Mouse (Mus musculus) small intestine, adult 2 months (tissue): ENCODE measurements around the gene Ttc28.

Experiments used
- CTCF ChIP-seq: fragments of 200-500 bp; IDR thresholded peaks from 2 replicates; pipeline ENCODE4 v1.5.1; 2012; ENCODE audit warnings: low read depth, mild to moderate bottlenecking, control low read depth, inconsistent platforms, low read length, moderate library complexity, mixed read lengths; ENCODE audit not compliant: insufficient replicate concordance, insufficient read length; ENCODE audit errors: extremely low read depth
- POLR2A ChIP-seq: fragments of 200-500 bp; IDR thresholded peaks from 2 replicates; pipeline ENCODE4 v1.6.1; 2012; ENCODE audit warnings: low read depth, mild to moderate bottlenecking, control low read depth, inconsistent platforms, low read length, moderate library complexity

DNA sequence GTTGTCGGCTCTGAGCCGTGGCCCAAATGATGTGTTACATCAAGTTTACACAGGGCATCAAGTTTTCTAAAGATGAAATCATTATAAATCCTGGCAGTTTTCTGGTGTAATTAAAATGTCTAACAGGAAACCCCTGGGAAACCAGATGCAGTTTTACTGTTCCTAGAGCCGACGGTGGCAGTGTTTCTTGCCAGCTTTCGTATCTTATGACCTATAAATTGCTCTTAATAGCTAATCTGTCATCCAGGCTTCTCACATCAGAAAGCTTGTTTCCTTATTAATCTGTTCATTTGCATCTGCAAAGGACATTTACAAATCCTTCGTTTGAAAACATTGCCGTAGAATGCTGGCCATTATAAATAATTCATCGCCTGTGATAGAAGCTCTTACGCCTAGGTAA lies 296.2 kb downstream of the Ttc28 start:
- TF ChIP-seq CTCF = no peak
- no peak for TF ChIP-seq POLR2A
